Mouse (Mus musculus) neural tube, embryonic 14.5 days (tissue): ENCODE measurements around the gene Naa50. TPM values are rescaled to one million over a fixed set of nuclear protein-coding genes. Genes with fewer than 3 reads are reported as not detected.

Experiments used
- ATAC-seq: fragments of 200-750 bp; cut with Nextera tagmentation; 2 replicates; pipeline ENCODE4 v1.8.0; 2017; ENCODE audit warnings: low read depth, mild to moderate bottlenecking, moderate TSS enrichment, moderate library complexity
- H3K27ac ChIP-seq: fragments of 300-500 bp; sonication (generic); 2 replicates; pipeline ENCODE4 v1.5.1; 2014; ENCODE audit warnings: low read depth, mild to moderate bottlenecking, control low read depth, low read length, moderate library complexity, mixed read lengths
- H3K27me3 ChIP-seq: fragments of 300-500 bp; sonication (generic); 2 replicates; pipeline ENCODE4 v1.6.1; 2014; ENCODE audit warnings: low read length; ENCODE audit not compliant: control insufficient read depth, insufficient read depth
- H3K36me3 ChIP-seq: fragments of 300-500 bp; sonication (generic); 2 replicates; pipeline ENCODE4 v1.6.1; 2014; ENCODE audit warnings: low read length, mixed read lengths; ENCODE audit not compliant: control insufficient read depth, insufficient read depth
- H3K4me1 ChIP-seq: fragments of 300-500 bp; sonication (generic); 2 replicates; pipeline ENCODE4 v1.6.1; 2014; ENCODE audit warnings: low read length; ENCODE audit not compliant: control insufficient read depth, insufficient read depth
- H3K4me2 ChIP-seq: fragments of 300-500 bp; sonication (generic); 2 replicates; pipeline ENCODE4 v1.6.1; 2014; ENCODE audit warnings: mild to moderate bottlenecking, low read depth, low read length, control low read depth
- H3K4me3 ChIP-seq: fragments of 300-500 bp; sonication (generic); 2 replicates; pipeline ENCODE4 v1.5.1; 2014; ENCODE audit warnings: low read depth, low read length, control low read depth, mixed read lengths
- H3K9ac ChIP-seq: fragments of 300-500 bp; sonication (generic); replicated peaks from 2 replicates; pipeline ENCODE4 v1.6.1; 2014; ENCODE audit warnings: low read depth, mild to moderate bottlenecking, control low read depth, low read length, mixed read lengths
- H3K9me3 ChIP-seq: fragments of 300-500 bp; sonication (generic); 2 replicates; pipeline ENCODE4 v1.6.1; 2016; ENCODE audit warnings: low read length; ENCODE audit not compliant: control insufficient read depth
- WGBS: fragments of 180-500 bp; shearing (Covaris S2); extraction: QIAGEN DNeasy Blood & Tissue Kit; methylation state at CpG from one replicate; pipeline ENCODE4 v1.1.7; 2014; 5-methylcytosine and 5-hydroxymethylcytosine counted together
- polyA plus RNA-seq: library from polyadenylated mRNA; unstranded; fragments of >200 nt; fragmentation: Nextera tagmentation; extraction: Ambion mirVana; gene quantifications from 2 replicates; pipeline ENCODE4 v1.2.1, GENCODE M21; 2014

Naa50 gene
- polyA plus RNA-seq, 1 experiment from 2014 or later: 37.7 TPM

DNA sequence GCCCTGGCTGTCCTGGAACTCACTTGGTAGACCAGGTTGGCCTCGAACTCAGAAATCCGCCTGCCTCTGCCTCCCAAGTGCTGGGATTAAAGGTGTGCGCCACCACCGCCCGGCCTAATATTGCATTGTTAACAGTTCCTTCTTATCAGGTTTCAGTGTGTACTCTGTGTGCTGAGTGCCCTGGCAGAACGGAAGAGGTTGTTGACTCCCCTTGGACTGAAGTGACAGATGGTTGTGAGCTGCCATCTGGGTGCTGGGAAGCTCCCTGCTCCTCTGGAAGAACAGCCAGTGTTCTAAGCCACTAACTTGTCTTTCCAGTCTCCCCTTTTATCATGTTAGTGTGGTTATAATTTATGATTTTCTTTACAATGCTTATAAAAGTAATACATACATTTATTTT is 64.7 kb downstream of the Naa50 start:
- Histone ChIP-seq H3K36me3 (peaks cover 20% of the 10 kb centered on the region), H3K4me2 (no peak overlapping the region), H3K9me3 (no peaks in the 10 kb centered on the region), H3K27me3 (no peaks in the 10 kb centered on the region), H3K4me1 (no peaks in the 10 kb centered on the region), H3K4me3 (no peak overlapping the region), H3K9ac (no peak overlapping the region), H3K27ac (no peak overlapping the region)
- no peak for ATAC-seq
- 92% methylated on average over 6 of the region's 6 CpGs for WGBS

GRCm38 (mm10) chr16:44205973-44206372 is 66.3 kb downstream of the Naa50 start:
- Histone ChIP-seq H3K9ac (no peak overlapping the region), H3K27ac (no peak overlapping the region), H3K36me3 (peaks cover 17% of the 10 kb centered on the region), H3K27me3 (no peaks in the 10 kb centered on the region), H3K9me3 (no peaks in the 10 kb centered on the region), H3K4me3 (no peak overlapping the region), H3K4me2 (no peak overlapping the region), H3K4me1 (no peaks in the 10 kb centered on the region)
- WGBS: 91% methylated on average over 8 of the region's 8 CpGs
- ATAC-seq: no peak

GRCm38 (mm10) chr16:44210156-44211053 is 70.8 kb downstream of the Naa50 start:
- no peaks in the 10 kb centered on the region for H3K9me3 ChIP-seq
- no peak overlapping the region for H3K27ac ChIP-seq
- H3K9ac ChIP-seq: no peak overlapping the region
- H3K4me3 ChIP-seq: no peak overlapping the region
- 84% methylated on average over 10 of the region's 10 CpGs for WGBS
- H3K27me3 ChIP-seq: no peaks in the 10 kb centered on the region
- peaks cover 30% of the 10 kb centered on the region; the same call in 1 of the 2 replicates for H3K36me3 ChIP-seq
- no peak overlapping the region for H3K4me2 ChIP-seq
- no peaks in the 10 kb centered on the region for H3K4me1 ChIP-seq
- no peak for ATAC-seq

- Histone ChIP-seq H3K27ac (no peak overlapping the region), H3K4me2 (no peak overlapping the region), H3K36me3 (peaks cover 30% of the 10 kb centered on the region; the same call in 1 of the 2 replicates), H3K27me3 (no peaks in the 10 kb centered on the region), H3K4me3 (no peak overlapping the region), H3K9me3 (no peaks in the 10 kb centered on the region), H3K9ac (no peak overlapping the region), H3K4me1 (no peaks in the 10 kb centered on the region)
- no peak for ATAC-seq
- WGBS: 96% methylated on average over 1 of the region's 1 CpGs
These were observed 71.4 kb downstream of the Naa50 start for GRCm38 (mm10) chr16:44211054-44211414.

GRCm38 (mm10) chr16:44212703-44213102 is 73.1 kb downstream of the Naa50 start:
- 95% methylated on average over 7 of the region's 7 CpGs for WGBS
- Histone ChIP-seq H3K4me2 (no peak overlapping the region), H3K9me3 (no peaks in the 10 kb centered on the region), H3K4me3 (no peak overlapping the region), H3K27ac (no peak overlapping the region), H3K36me3 (peaks cover 33% of the 10 kb centered on the region; the same call in 1 of the 2 replicates), H3K27me3 (no peaks in the 10 kb centered on the region), H3K9ac (no peak overlapping the region), H3K4me1 (no peaks in the 10 kb centered on the region)
- no peak for ATAC-seq

Other genes starting within 250 kb of the Naa50 start
- 24.8 and 25.0 TPM in 2 replicates for gene Qtrt2, start 213.0 kb upstream of the Naa50 start, polyA plus RNA-seq
- gene Zdhhc23, start 160.0 kb upstream of the Naa50 start, polyA plus RNA-seq: 3.3 and 3.8 TPM in 2 replicates
- gene Gramd1c, start 76.5 kb upstream of the Naa50 start, polyA plus RNA-seq: 2.0 and 3.5 TPM in 2 replicates
- 163 and 182 TPM in 2 replicates for gene Atp6v1a, start 125 bp upstream of the Naa50 start, polyA plus RNA-seq
- gene Usf3, start 33.4 kb downstream of the Naa50 start, polyA plus RNA-seq: 4.6 and 5.8 TPM in 2 replicates
- 10.6 and 12.0 TPM in 2 replicates for gene Sidt1, start 193.4 kb downstream of the Naa50 start, polyA plus RNA-seq
- gene Spice1, start 207.3 kb downstream of the Naa50 start, polyA plus RNA-seq: 11.5 and 12.4 TPM in 2 replicates